Mouse (Mus musculus): ENCODE measurements around the gene Phyhd1. TPM values are rescaled to one million over a fixed set of nuclear protein-coding genes. Genes with fewer than 3 reads are reported as not detected.

The Phyhd1 gene
- polyA plus RNA-seq, 1 experiment from 2014 or later = 18.9 TPM

DNA sequence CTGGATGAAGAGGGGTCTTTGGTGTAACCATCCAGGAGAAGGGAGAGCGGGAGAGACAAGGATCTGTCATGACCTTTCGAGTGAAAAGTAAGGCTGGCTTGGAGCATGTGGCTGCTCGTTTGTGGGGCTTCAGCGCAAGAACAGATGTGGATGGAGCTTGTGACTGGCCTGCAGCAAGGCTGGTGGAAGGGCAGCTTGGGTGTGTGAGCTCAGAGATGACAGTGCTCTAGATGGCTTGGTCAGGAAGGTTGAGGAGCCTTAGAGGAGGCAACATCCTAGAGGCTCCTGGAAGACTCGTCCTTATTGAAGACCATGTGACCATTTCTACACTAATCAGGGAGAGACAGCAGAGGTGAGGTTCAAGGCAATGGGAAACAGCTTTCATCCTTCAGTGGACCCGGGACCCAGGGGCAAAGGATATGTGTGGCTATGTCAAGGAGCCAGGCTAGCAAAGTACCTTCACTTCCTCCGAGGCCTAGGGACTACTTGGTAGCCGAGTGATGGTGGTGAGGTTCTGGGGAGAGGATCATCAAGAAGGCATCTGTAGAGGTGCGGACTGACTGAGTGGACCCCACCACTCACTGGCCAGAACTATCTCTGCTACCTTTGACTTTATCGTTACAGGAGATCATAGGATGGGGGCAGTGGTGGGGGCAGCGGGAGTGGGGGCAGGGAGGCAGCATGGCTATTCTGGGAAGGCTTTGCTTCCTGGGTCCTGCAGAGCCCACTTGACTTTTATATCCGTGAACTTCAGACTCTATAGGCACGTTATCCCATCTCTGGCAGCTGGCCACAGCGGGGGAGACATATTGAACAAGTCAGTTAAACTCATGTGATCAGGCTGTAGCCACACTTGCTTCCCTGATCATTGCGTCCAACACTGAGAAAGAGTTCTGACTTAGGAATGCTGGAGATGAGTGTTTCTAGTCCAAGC, 6.6 kb upstream of the Phyhd1 start:
- H3K4me2 ChIP-seq (ENCODE audit: low read length) = no peak overlapping the region
- H3K9ac ChIP-seq (ENCODE audit: low read depth, low read length) = no peak overlapping the region
- H3K27me3 ChIP-seq (ENCODE audit: insufficient read depth, low read length) = no peaks in the 10 kb centered on the region
- WGBS = 87% methylated on average over 15 of the region's 15 CpGs
- TF ChIP-seq CTCF (IDR thresholded peaks at IDR 0.05; ENCODE audit: low read depth) = no peak
- ATAC-seq (replicated peaks; ENCODE audit: low FRiP score, low read depth) (no peak), DNase-seq (ENCODE audit: low spot score) (no peak)
- no peak overlapping the region for H3K4me3 ChIP-seq (replicated peaks; ENCODE audit: low read depth, low read length)
- peaks cover 61% of the 10 kb centered on the region for H3K36me3 ChIP-seq (ENCODE audit: insufficient read depth, low read length)
- no peak overlapping the region; the same call in 1 of the 2 replicates for H3K27ac ChIP-seq
- no peaks in the 10 kb centered on the region for H3K9me3 ChIP-seq (replicated peaks; ENCODE audit: low read length)
- H3K4me1 ChIP-seq (replicated peaks; ENCODE audit: insufficient read depth, low read length) = peaks cover 7% of the 10 kb centered on the region; the same call in 1 of the 2 replicates

DNA sequence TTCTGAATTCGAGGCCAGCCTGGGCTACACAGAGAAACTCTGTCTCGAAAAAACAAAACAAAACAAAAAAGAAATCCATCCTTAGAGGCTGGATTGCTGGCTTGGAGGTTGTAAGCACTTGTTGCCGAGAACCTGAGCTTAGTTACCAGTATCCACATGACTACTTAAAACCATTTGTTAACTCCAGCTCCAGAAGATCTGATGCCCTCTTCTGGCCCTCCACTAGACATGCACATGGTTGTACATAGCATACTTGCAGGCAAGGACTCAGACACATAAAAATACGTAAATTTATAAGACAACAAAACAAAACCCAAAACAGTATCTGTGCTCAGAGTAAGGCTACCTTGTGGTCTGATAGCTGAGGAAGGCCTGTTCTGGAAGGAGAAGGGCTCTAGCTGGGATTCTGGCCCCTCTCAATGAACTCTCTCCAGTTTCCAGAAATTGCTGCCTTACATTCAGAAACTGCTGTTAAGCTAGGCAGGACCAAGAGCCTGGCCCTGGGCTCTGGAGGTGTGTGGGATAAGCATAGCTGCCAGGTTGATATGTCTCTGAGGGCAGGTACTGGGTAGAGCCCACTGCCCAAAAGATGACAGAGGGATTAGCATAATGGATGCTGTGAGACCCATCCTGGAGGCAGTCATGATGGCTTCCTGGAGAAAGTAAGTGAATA, 4.8 kb upstream of the Phyhd1 start:
- Histone ChIP-seq H3K36me3 (ENCODE audit: insufficient read depth, low read length) (peaks cover 47% of the 10 kb centered on the region), H3K9me3 (replicated peaks; ENCODE audit: low read length) (no peaks in the 10 kb centered on the region), H3K4me2 (ENCODE audit: low read length) (no peak overlapping the region), H3K4me3 (replicated peaks; ENCODE audit: low read depth, low read length) (no peak overlapping the region), H3K9ac (ENCODE audit: low read depth, low read length) (no peak overlapping the region), H3K27ac (no peak overlapping the region), H3K4me1 (replicated peaks; ENCODE audit: insufficient read depth, low read length) (peaks cover 23% of the 10 kb centered on the region), H3K27me3 (ENCODE audit: insufficient read depth, low read length) (no peaks in the 10 kb centered on the region)
- ATAC-seq (replicated peaks; ENCODE audit: low FRiP score, low read depth) = no peak
- 86% methylated on average over 4 of the region's 4 CpGs for whole genome bisulfite sequencing
- DNase-seq (ENCODE audit: low spot score) = no peak
- peak; percentile 37; the same call in 1 of the 2 replicates for TF ChIP-seq CTCF (IDR thresholded peaks at IDR 0.05; ENCODE audit: low read depth)

DNA sequence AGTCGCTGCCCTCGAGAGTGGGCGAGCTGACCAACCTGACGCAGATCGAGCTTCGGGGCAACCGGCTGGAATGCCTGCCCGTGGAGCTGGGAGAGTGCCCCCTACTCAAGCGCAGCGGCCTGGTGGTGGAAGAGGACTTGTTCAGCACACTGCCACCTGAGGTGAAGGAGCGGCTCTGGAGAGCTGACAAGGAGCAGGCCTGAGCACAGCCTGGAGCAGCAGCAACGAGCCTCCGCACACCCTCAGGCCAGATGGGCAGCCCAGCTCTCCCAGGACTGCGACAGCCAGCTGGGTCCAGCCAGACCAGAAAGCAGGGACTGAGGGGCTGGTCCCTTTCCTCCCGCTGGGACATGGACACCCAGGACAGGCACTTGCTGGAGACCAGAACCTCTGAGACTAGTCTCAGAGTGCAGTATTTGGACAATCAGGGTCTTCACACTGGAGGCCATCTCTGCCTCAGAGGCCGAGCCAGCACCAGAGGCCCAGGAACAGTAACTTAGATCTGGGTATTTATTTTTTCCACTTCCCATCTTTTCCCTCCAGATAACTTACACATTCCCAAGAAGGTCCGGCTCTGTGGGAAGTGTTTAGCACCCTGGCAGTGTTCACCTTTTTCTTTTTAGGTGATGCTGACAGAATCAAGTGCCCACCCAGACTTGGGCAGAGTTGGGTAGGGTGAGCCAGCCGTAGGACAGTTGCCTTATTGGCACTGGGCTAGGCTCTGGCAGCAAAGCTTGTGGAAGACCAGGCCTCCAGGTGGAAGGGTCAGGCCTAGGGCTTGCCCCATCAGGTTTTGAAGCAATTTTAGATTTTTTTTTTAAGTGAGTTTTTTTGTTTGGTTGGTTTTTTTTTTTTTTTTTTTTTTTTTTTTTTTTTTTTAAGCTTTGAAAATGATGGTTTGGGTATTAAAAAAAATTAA, 3.8 kb upstream of the Phyhd1 start:
- no peak for TF ChIP-seq CTCF (IDR thresholded peaks at IDR 0.05; ENCODE audit: low read depth)
- peaks cover 29% of the 10 kb centered on the region for H3K4me1 ChIP-seq (replicated peaks; ENCODE audit: insufficient read depth, low read length)
- no peak overlapping the region for H3K4me3 ChIP-seq (replicated peaks; ENCODE audit: low read depth, low read length)
- DNase-seq (ENCODE audit: low spot score) (no peak), ATAC-seq (replicated peaks; ENCODE audit: low FRiP score, low read depth) (no peak)
- H3K9me3 ChIP-seq (replicated peaks; ENCODE audit: low read length) = no peaks in the 10 kb centered on the region
- H3K36me3 ChIP-seq (ENCODE audit: insufficient read depth, low read length) = peaks cover 37% of the 10 kb centered on the region
- no peak overlapping the region for H3K9ac ChIP-seq (ENCODE audit: low read depth, low read length)
- H3K27me3 ChIP-seq (ENCODE audit: insufficient read depth, low read length) = no peaks in the 10 kb centered on the region
- H3K4me2 ChIP-seq (ENCODE audit: low read length) = no peak overlapping the region
- no peak overlapping the region for H3K27ac ChIP-seq
- WGBS = 91% methylated on average over 18 of the region's 18 CpGs

- Histone ChIP-seq H3K9me3 (replicated peaks; ENCODE audit: low read length) (no peaks in the 10 kb centered on the region), H3K4me1 (replicated peaks; ENCODE audit: insufficient read depth, low read length) (peaks cover 30% of the 10 kb centered on the region), H3K4me2 (ENCODE audit: low read length) (no peak overlapping the region), H3K9ac (ENCODE audit: low read depth, low read length) (no peak overlapping the region), H3K36me3 (ENCODE audit: insufficient read depth, low read length) (peaks cover 30% of the 10 kb centered on the region; the same call in 1 of the 2 replicates), H3K27ac (no peak overlapping the region), H3K27me3 (ENCODE audit: insufficient read depth, low read length) (no peaks in the 10 kb centered on the region), H3K4me3 (replicated peaks; ENCODE audit: low read depth, low read length) (no peak overlapping the region)
- no peak for TF ChIP-seq CTCF (IDR thresholded peaks at IDR 0.05; ENCODE audit: low read depth)
- no peak for DNase-seq (ENCODE audit: low spot score)
- ATAC-seq (replicated peaks; ENCODE audit: low FRiP score, low read depth) = no peak
- 42% methylated on average over 4 of the region's 4 CpGs for WGBS
Observed at GRCm38 (mm10) chr2:30262840-30263441, 3.1 kb upstream of the Phyhd1 start.

- ATAC-seq (replicated peaks; ENCODE audit: low FRiP score, low read depth) (no peak), DNase-seq (ENCODE audit: low spot score) (no peak)
- Histone ChIP-seq H3K27me3 (ENCODE audit: insufficient read depth, low read length) (no peaks in the 10 kb centered on the region), H3K4me1 (replicated peaks; ENCODE audit: insufficient read depth, low read length) (peaks cover 30% of the 10 kb centered on the region), H3K27ac (no peak overlapping the region), H3K9ac (ENCODE audit: low read depth, low read length) (no peak overlapping the region), H3K36me3 (ENCODE audit: insufficient read depth, low read length) (peaks cover 30% of the 10 kb centered on the region; the same call in 1 of the 2 replicates), H3K4me3 (replicated peaks; ENCODE audit: low read depth, low read length) (no peak overlapping the region), H3K9me3 (replicated peaks; ENCODE audit: low read length) (no peaks in the 10 kb centered on the region), H3K4me2 (ENCODE audit: low read length) (no peak overlapping the region)
- no peak for TF ChIP-seq CTCF (IDR thresholded peaks at IDR 0.05; ENCODE audit: low read depth)
- WGBS = 80% methylated on average over 6 of the region's 6 CpGs
Observed at GRCm38 (mm10) chr2:30263811-30264210, 2.2 kb upstream of the Phyhd1 start.

All from kidney, postnatal 0 days (tissue).